Mouse (Mus musculus) layer of hippocampus, postnatal 36 days (tissue): ENCODE results near the gene Foxp4. TPM values are rescaled to one million over a fixed set of nuclear protein-coding genes. Genes with fewer than 3 reads are reported as not detected.

Experiments used
- DNase-seq, 2 experiments: peaks; one replicate each; pipeline ENCODE4 v3.0.0; 2022
- total RNA-seq, 2 experiments: library from RNA; stranded (reverse); gene quantifications; 2 replicates each; pipeline ENCODE4 v1.2.3; 2021

Gene Foxp4
- 10 to 100 TPM; 44.0 to 45.7 TPM for total RNA-seq

- DNase-seq, result peak; percentile 76 to 77
These were observed at the start of gene Foxp4 for GRCm38 (mm10) chr17:47924383-47925339. Foxp4 (minus strand) TSS chr17:47924645.

- peak in 1 of 2 experiments; percentile 23 for DNase-seq
These were observed 49.4 kb upstream of the Foxp4 start for GRCm38 (mm10) chr17:47973563-47974472.

DNA sequence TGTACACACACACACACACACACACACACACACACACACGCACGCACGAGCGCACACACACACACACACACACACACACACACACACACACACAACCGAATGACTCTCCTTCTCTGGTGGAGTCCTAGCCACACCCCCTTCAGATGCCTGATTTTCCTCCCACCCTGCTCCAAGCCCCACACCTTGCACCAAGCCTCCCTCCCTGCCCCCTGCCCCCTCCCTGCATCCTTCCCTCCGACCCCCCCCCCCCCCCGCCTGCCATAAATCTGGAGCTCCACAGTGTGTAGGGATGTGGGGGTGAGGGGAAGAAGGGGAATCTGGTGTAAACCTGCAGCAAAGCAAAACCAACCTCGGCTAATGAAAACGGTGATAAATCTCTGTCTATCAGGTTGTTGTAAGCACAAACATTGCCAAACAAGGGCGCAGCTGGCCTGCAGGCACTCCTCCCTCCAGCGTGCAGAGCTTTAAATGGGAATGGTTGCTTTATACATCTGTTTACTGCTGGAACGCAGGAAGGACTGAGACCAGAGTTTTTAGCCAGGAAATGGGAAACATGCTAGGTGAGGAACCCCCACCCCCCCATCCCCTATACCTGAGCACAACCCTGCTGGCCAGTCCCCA, 41.5 kb upstream of the Foxp4 start:
- no peak for DNase-seq

DNA sequence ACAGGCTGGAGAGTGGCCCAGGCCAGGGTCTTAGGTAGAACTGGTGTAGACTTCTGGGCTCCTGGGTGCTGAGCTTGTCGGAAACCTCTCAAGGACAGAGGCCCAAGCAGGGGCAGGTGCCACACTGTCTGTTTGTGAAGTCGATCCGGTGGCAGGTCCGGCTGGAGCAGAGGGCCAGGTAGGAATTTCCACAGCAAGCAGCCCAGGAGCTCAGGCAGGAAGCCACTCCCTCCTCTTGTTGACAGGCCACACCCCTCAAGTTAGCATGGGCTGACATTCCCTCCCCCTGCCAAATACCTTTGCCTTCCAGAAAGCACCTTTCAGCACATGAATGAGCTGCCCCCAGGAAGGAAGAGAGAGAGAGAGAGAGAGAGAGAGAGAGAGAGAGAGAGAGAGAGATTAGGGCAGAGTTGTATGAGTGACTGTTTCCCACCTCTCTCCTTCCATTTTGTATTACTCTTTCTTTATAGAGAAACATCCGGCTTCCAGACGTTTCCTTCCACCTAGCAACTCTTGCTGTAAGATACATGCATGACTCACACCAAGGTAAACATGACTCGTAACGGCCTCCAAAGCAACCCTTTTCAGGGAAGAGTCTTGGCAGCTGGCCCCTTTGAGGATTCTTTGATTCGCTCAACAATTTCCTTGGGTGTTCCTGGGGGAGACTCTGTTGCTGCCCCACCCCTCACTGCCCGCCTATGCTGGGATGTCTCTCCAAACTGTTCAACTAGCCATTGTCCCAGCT, 33.8 kb upstream of the Foxp4 start:
- DNase-seq, result no peak

DNA sequence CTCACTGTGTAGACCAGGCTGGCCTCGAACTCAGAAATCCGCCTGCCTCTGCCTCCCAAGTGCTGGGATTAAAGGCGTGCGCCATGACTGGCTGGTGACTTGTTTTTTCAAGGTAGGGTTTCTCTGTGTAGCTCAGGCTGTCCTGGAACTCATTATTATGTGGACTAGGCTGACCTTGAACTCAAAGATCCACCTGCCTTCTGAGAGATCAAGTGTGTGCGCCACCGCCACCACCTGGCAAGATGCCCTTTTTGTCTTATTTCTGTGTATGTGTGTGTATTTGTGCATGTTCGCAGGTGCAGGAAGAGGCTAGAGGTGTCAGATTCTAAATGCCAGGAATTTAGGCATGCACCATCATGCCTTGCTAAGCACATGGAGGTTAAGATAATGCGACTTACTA, 32.0 kb upstream of the Foxp4 start:
- DNase-seq, result no peak

DNA sequence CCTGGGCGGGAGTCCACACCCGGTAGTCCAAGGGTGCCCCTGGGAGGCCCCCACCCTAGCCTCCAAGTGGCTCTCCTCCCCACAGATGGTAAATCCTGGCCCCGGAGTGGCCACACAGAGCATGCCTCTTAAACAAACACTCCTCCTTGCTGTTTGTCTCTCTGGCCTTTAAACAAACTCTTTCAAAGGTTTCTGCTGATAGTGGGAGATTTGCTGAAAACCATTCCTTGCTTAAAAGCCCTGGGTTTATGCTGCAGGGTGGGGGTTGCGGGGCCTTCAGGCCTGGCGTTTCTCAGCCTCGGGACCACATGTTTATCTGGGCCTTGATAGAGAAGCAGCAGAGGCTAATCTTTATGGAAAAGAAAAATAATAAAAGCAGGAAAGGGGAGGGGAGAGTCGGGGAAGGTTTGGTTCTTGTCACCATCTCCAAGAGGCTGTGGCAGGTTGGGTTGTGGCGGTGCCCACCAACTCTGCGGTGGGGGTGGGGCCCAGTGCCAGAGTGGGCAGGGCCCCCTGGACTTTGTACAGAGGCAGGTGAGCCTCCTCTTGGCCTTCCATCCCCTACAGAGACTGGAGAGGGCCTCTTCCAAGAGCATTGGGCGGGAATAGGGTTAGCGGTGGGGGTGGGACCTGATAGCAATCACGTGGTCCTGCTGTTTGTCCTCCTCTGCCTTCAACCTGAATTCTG, 30.8 kb upstream of the Foxp4 start:
- DNase-seq, result no peak

GRCm38 (mm10) chr17:47953231-47953630, 28.8 kb upstream of the Foxp4 start:
- no peak for DNase-seq

DNA sequence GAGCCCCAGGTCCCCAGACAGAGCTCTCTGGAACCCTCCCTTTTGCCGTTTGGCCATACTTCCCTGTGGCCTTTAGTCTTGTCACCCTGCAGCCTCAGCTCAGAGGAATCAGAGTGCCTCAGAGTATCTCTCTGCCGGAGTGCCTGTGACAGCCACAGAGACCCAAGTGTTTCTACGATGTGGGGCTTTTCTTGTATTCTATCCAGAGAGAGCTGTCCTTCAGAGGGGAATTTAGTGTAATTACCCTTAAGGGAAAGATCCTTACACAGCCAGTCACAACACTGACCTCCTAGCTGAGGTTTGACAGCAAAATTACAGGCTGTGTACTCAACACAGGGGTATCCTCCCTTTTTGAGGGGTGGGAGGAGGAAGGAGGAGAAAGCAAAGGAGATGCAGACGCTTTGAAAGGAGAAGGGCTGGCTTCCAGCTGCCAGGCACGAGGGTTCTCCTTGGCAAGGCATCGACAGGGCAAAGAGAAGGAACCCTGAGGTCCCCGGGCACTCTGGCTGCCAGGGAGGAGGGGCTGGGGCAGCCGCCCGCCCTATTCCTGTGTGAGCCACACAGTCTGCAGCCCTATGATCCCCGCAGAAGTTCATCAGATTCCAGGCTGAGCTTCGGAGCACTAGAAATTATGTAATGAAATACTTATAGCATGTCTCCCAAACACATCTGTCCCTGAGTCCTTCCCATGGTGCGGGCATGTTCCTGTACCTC, 28.1 kb upstream of the Foxp4 start:
- DNase-seq, result no peak

- no peak for DNase-seq
These were observed 27.0 kb upstream of the Foxp4 start for GRCm38 (mm10) chr17:47951452-47951851.

DNA sequence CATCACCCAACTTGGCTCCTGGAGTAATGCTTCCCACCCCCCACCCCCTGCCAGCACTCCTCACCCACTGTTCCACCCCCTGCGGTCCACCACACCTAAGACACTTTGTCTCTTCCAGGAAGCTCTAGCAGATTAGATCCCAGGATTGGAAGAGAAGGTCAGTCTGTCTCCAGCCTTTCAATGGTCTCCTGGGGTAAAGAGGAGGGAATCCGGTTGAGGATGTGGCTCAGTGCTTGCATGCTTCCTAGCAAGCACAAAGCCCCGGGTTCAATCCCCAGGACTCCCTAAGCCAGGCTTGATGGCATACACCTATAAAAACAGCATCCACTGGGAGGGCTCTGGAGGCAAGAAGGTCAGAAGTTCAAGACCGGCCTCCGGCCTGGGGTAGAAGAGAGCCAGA, 26.4 kb upstream of the Foxp4 start:
- DNase-seq, result no peak

- no peak for DNase-seq
These were observed 25.0 kb upstream of the Foxp4 start for GRCm38 (mm10) chr17:47949441-47949840.

GRCm38 (mm10) chr17:47948753-47949152, 24.3 kb upstream of the Foxp4 start:
- DNase-seq, result no peak

DNA sequence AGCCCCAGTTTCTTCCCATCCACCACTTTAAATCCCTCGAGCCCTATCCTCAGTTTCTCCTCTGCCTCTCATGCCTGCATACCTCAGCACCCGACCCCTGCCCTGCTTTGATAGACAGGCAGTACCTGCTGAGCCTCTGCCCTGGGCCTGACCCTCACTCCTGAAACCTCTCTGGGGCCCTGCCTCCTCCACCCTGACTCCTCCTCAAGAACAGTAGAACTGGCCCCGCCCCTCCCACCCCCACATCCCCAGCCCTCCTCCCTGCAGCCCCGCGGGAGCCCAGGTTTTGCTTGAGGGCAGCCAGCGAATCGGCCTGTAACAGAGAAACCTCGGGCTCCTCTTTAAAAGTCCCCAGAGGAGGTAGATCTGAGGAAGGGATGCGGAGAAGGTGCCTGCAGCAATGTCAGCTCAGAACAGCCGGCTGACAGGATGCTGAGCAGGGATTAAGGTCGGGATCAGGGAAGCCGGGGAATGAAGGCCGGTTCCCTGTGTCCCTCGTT, 22.5 kb upstream of the Foxp4 start:
- no peak for DNase-seq

- DNase-seq, result no peak
These were observed 21.7 kb upstream of the Foxp4 start for GRCm38 (mm10) chr17:47946111-47946510.

- DNase-seq, result peak in 1 of 2 experiments; percentile 7
These were observed 18.8 kb upstream of the Foxp4 start for GRCm38 (mm10) chr17:47943103-47943870.

- no peak for DNase-seq
These were observed 17.6 kb upstream of the Foxp4 start for GRCm38 (mm10) chr17:47942008-47942407.

- no peak for DNase-seq
These were observed 14.4 kb upstream of the Foxp4 start for GRCm38 (mm10) chr17:47938839-47939238.

- DNase-seq, result no peak
These were observed 13.6 kb upstream of the Foxp4 start for GRCm38 (mm10) chr17:47937926-47938600.

GRCm38 (mm10) chr17:47936591-47936990, 12.1 kb upstream of the Foxp4 start:
- DNase-seq, result no peak
